Comparison of ENCODE assay signal across 20 mouse cellular contexts in the genomic region with DNA sequence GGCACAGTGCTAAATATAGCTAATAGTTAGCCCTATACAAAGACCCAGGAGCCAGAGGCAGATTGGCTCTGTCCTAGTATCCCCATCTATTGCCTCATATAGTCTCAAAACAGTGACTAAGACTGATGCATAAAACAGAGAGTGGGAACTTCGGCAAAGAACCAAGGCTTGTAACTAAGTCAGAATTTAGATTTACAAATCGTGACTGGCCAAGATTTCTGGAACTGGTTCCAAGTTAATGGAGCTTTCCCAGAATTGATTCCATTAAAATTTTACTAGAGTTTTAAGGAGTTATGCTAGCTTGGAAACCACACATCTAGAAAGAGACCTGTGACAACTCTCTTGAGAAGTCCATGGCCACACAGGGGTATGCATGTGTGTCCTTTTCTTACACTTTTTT.
A peak's percentile ranks its signal among the peaks of the same experiment; 100 is the strongest.
DNase-seq lines count a peak whose midpoint lies in the region; ATAC-seq and TF ChIP-seq lines count a peak whose summit lies in the region.
"Had no signal": no experiment of that assay in that cellular context is flagged by ENCODE, and none has a peak within 500 bp of the region (broad histone marks: within the 10 kb centered on the region; RNA-seq: fewer than 3 reads in every experiment).

No protein-coding gene starts in this region.

- no peaks in the 10 kb centered on the region for H3K36me3 ChIP-seq in limb, embryonic 14.5 days (ENCODE audit: control insufficient read depth, insufficient read depth, low read length)
- H3K36me3 ChIP-seq: embryonic facial prominence, embryonic 15.5 days; heart, embryonic 10.5 days; hindbrain, embryonic 12.5 days; liver, embryonic 12.5 days had no signal

- H3K4me2 ChIP-seq in limb, embryonic 14.5 days (replicated peaks; ENCODE audit: low read depth, low read length, severe bottlenecking) = no peak overlapping the region
- H3K4me2 ChIP-seq: embryonic facial prominence, embryonic 15.5 days; hindbrain, embryonic 12.5 days; liver, embryonic 12.5 days had no signal

- H3K9me3 ChIP-seq in limb, embryonic 14.5 days (ENCODE audit: control insufficient read depth, low read length) = no peaks in the 10 kb centered on the region
- H3K9me3 ChIP-seq: embryonic facial prominence, embryonic 15.5 days; heart, embryonic 10.5 days; hindbrain, embryonic 12.5 days; liver, embryonic 12.5 days had no signal

- no peak overlapping the region for H3K27ac ChIP-seq in left cerebral cortex, adult 2 months
- no peak overlapping the region for H3K27ac ChIP-seq in limb, embryonic 14.5 days (replicated peaks; ENCODE audit: low read depth, low read length)
- H3K27ac ChIP-seq: embryonic facial prominence, embryonic 15.5 days; heart, embryonic 10.5 days; hindbrain, embryonic 12.5 days; liver, embryonic 12.5 days had no signal

- intact Hi-C loops in left cerebral cortex, postnatal 25 days (cut with DNase I) = no loop called here
- intact Hi-C loops in left cerebral cortex, adult 2 months (cut with DNase I) = no loop called here

- no peak for TF ChIP-seq CTCF in left cerebral cortex, adult 2 months (IDR thresholded peaks at IDR 0.05)

- ATAC-seq in frontal cortex, adult (ENCODE audit: low TSS enrichment) = peak; percentile 81
- ATAC-seq in limb, embryonic 14.5 days (ENCODE audit: low FRiP score, low read depth) = peak; percentile 86
- ATAC-seq: activated CD4-positive, CD25-positive, alpha-beta regulatory T cell, adult 4 months; CD4-positive, CD25-positive, alpha-beta regulatory T cell, adult 4 months; liver, embryonic 12.5 days had no signal

- WGBS in limb, embryonic 14.5 days = 23% methylated on average over 2 of the region's 2 CpGs

- H3K4me1 ChIP-seq in limb, embryonic 14.5 days (ENCODE audit: control insufficient read depth, insufficient read depth, low read length) = peaks cover 13% of the 10 kb centered on the region
- H3K4me1 ChIP-seq: embryonic facial prominence, embryonic 15.5 days; heart, embryonic 10.5 days; hindbrain, embryonic 12.5 days; liver, embryonic 12.5 days had no signal

- no peak for TF ChIP-seq POLR2A in limb, embryonic 14.5 days (IDR thresholded peaks at IDR 0.05; ENCODE audit: borderline replicate concordance, extremely low read depth, insufficient read depth, insufficient read length)

- no peak for DNase-seq in frontal cortex, postnatal 25 days (ENCODE audit: low spot score in 2 of 2)
- peak; percentile 9 to 76 for DNase-seq in left cerebral cortex, postnatal 25 days (ENCODE audit: low spot score in 2 of 2)
- DNase-seq in left cerebral cortex, adult 2 months (ENCODE audit: extremely low spot score in 1 of 2, low spot score in 2 of 2) = no peak
- peak; percentile 8 for DNase-seq in right cerebral cortex, adult 18-20 months
- no peak for DNase-seq in right cerebral cortex, postnatal 10 days (ENCODE audit: low spot score in 2 of 2)
- DNase-seq in limb, embryonic 14.5 days (ENCODE audit: low spot score) = peak; percentile 88
- no peak for DNase-seq in embryo, embryonic 11 days
- DNase-seq: adrenal gland, postnatal 14 days; cerebellum, adult 11 months; cerebellum, postnatal 10 days; heart, postnatal 14 days; kidney, adult 8-10 months; spleen, adult 18-20 months had no signal

- H3K4me3 ChIP-seq in left cerebral cortex, adult 2 months = no peak overlapping the region
- no peak overlapping the region for H3K4me3 ChIP-seq in limb, embryonic 14.5 days (replicated peaks; ENCODE audit: low read length)
- H3K4me3 ChIP-seq: embryonic facial prominence, embryonic 15.5 days; heart, embryonic 10.5 days; hindbrain, embryonic 12.5 days; liver, embryonic 12.5 days had no signal

- no peaks in the 10 kb centered on the region for H3K27me3 ChIP-seq in limb, embryonic 14.5 days (ENCODE audit: control insufficient read depth, insufficient read depth, low read length)
- H3K27me3 ChIP-seq: embryonic facial prominence, embryonic 15.5 days; hindbrain, embryonic 12.5 days; liver, embryonic 12.5 days had no signal

- no peak overlapping the region for H3K9ac ChIP-seq in limb, embryonic 14.5 days (ENCODE audit: low read depth, low read length, severe bottlenecking)
- H3K9ac ChIP-seq: embryonic facial prominence, embryonic 15.5 days; hindbrain, embryonic 12.5 days; liver, embryonic 12.5 days had no signal

Comparison
In these comparisons a context has a peak if more than half of its experiments do, and no peak if none do; other contexts are left out.
1. DNase-seq: peak in left cerebral cortex, postnatal 25 days (2 of 2), right cerebral cortex, adult 18-20 months (single experiment) and limb, embryonic 14.5 days (single experiment); none in frontal cortex, postnatal 25 days (0 of 2), left cerebral cortex, adult 2 months (0 of 2), right cerebral cortex, postnatal 10 days (0 of 2) and embryo, embryonic 11 days (single experiment).